In the genomic region with DNA sequence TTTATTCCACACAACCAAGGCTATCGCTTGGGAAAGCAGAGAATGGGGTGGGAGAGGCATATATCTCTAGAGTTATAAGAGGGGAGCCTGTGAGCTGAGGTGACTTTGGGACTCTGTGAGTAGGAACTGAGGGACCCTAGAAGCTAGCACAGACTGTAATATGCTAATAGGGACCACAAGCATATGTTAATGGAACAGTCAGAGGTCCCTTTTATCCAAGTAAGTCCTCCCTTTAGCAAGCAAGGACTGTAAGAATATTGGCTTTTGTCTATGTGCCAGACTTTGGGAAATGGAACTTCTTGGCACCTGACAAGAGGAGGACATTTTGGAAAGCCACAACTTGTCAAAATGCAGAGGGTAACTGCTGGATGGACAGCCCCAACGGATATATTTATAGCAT, we compare ENCODE assay signal across 28 mouse cellular contexts. TPM values are rescaled to one million over a fixed set of nuclear protein-coding genes. Genes with fewer than 3 reads are reported as not detected.
DNase-seq lines count a peak whose midpoint lies in the region; ATAC-seq and TF ChIP-seq lines count a peak whose summit lies in the region.
"Had no signal": no experiment of that assay in that cellular context is flagged by ENCODE, and none has a peak within 500 bp of the region (broad histone marks: within the 10 kb centered on the region; RNA-seq: fewer than 3 reads in every experiment).

No protein-coding gene starts in this region.

- no peaks in the 10 kb centered on the region for H3K27me3 ChIP-seq in intestine, embryonic 15.5 days (replicated peaks)
- no peaks in the 10 kb centered on the region for H3K27me3 ChIP-seq in intestine, postnatal 0 days (replicated peaks; ENCODE audit: control insufficient read depth, insufficient read depth, low read length)
- H3K27me3 ChIP-seq in stomach, embryonic 14.5 days (ENCODE audit: control insufficient read depth, insufficient read depth, low read length) = no peaks in the 10 kb centered on the region
- no peaks in the 10 kb centered on the region for H3K27me3 ChIP-seq in stomach, postnatal 0 days (ENCODE audit: control insufficient read depth, insufficient read depth, low read length)
- no peaks in the 10 kb centered on the region for H3K27me3 ChIP-seq in embryonic facial prominence, embryonic 14.5 days (replicated peaks; ENCODE audit: control insufficient read depth, insufficient read depth, low read length)
- no peaks in the 10 kb centered on the region for H3K27me3 ChIP-seq in midbrain, postnatal 0 days (ENCODE audit: insufficient read depth, low read length)

- no peak overlapping the region for H3K9ac ChIP-seq in intestine, embryonic 15.5 days
- H3K9ac ChIP-seq in intestine, postnatal 0 days (ENCODE audit: low read depth, low read length) = no peak overlapping the region
- no peak overlapping the region for H3K9ac ChIP-seq in stomach, embryonic 14.5 days (replicated peaks; ENCODE audit: low read depth, low read length)
- H3K9ac ChIP-seq in stomach, postnatal 0 days (ENCODE audit: low read length) = no peak overlapping the region
- H3K9ac ChIP-seq in embryonic facial prominence, embryonic 14.5 days (ENCODE audit: low read depth, low read length) = no peak overlapping the region
- H3K9ac ChIP-seq in midbrain, postnatal 0 days (replicated peaks; ENCODE audit: low read length, poor library complexity, severe bottlenecking) = no peak overlapping the region
- H3K9ac ChIP-seq: forebrain, embryonic 13.5 days; heart, embryonic 15.5 days; midbrain, embryonic 12.5 days had no signal

- WGBS in intestine, embryonic 15.5 days = 43% methylated on average over 2 of the region's 2 CpGs
- WGBS in intestine, postnatal 0 days = 59% methylated on average over 2 of the region's 2 CpGs
- 25% methylated on average over 2 of the region's 2 CpGs for WGBS in stomach, embryonic 14.5 days
- 43% methylated on average over 2 of the region's 2 CpGs for WGBS in stomach, postnatal 0 days
- WGBS in embryonic facial prominence, embryonic 14.5 days = 20% methylated on average over 2 of the region's 2 CpGs
- WGBS in midbrain, postnatal 0 days = 19% methylated on average over 2 of the region's 2 CpGs

- no peak for TF ChIP-seq EP300 in stomach, postnatal 0 days (optimal IDR thresholded peaks at IDR 0.05)

- H3K9me3 ChIP-seq in intestine, embryonic 15.5 days = no peaks in the 10 kb centered on the region
- H3K9me3 ChIP-seq in intestine, postnatal 0 days (ENCODE audit: control insufficient read depth) = no peaks in the 10 kb centered on the region
- H3K9me3 ChIP-seq in stomach, embryonic 14.5 days (ENCODE audit: control insufficient read depth, low read depth, low read length) = no peaks in the 10 kb centered on the region
- H3K9me3 ChIP-seq in stomach, postnatal 0 days (ENCODE audit: control insufficient read depth, low read length) = no peaks in the 10 kb centered on the region
- no peaks in the 10 kb centered on the region for H3K9me3 ChIP-seq in embryonic facial prominence, embryonic 14.5 days (ENCODE audit: control insufficient read depth, low read length)
- H3K9me3 ChIP-seq in midbrain, postnatal 0 days (ENCODE audit: low read length) = no peaks in the 10 kb centered on the region
- H3K9me3 ChIP-seq: forebrain, embryonic 13.5 days; heart, embryonic 15.5 days; midbrain, embryonic 12.5 days; neural tube, embryonic 13.5 days had no signal

- no peak for TF ChIP-seq CTCF in intestine, postnatal 0 days (IDR thresholded peaks at IDR 0.05; ENCODE audit: low read depth)
- no peak for TF ChIP-seq CTCF in stomach, postnatal 0 days (IDR thresholded peaks at IDR 0.05; ENCODE audit: low read depth)
- TF ChIP-seq CTCF in midbrain, postnatal 0 days (IDR thresholded peaks at IDR 0.05) = no peak

- ATAC-seq in intestine, embryonic 15.5 days = no peak
- no peak for ATAC-seq in intestine, postnatal 0 days
- ATAC-seq in stomach, embryonic 14.5 days (ENCODE audit: insufficient number of reproducible peaks, insufficient read depth, low FRiP score, low read depth) = no peak
- ATAC-seq in stomach, postnatal 0 days (ENCODE audit: low FRiP score, low TSS enrichment) = no peak
- ATAC-seq in embryonic facial prominence, embryonic 14.5 days (ENCODE audit: low read depth) = no peak
- no peak for ATAC-seq in midbrain, postnatal 0 days (ENCODE audit: low FRiP score)
- ATAC-seq: forebrain, embryonic 13.5 days had no signal

- peaks cover 33% of the 10 kb centered on the region for H3K4me1 ChIP-seq in intestine, embryonic 15.5 days (replicated peaks)
- H3K4me1 ChIP-seq in intestine, postnatal 0 days (replicated peaks; ENCODE audit: control insufficient read depth, insufficient read depth, low read length) = peaks cover 14% of the 10 kb centered on the region
- H3K4me1 ChIP-seq in stomach, embryonic 14.5 days (ENCODE audit: control insufficient read depth, insufficient read depth, low read length) = peaks cover 15% of the 10 kb centered on the region; the same call in 1 of the 2 replicates
- H3K4me1 ChIP-seq in stomach, postnatal 0 days (replicated peaks; ENCODE audit: control insufficient read depth, insufficient read depth) = peaks cover 5% of the 10 kb centered on the region
- H3K4me1 ChIP-seq in embryonic facial prominence, embryonic 14.5 days (ENCODE audit: control insufficient read depth, insufficient read depth, low read length) = peaks cover 19% of the 10 kb centered on the region
- H3K4me1 ChIP-seq in midbrain, postnatal 0 days (ENCODE audit: insufficient read depth, low read length) = no peaks in the 10 kb centered on the region; the same call in 1 of the 2 replicates

- DNase-seq in stomach, postnatal 0 days (ENCODE audit: low spot score) = no peak
- DNase-seq in embryonic facial prominence, embryonic 14.5 days (ENCODE audit: low spot score) = no peak
- no peak for DNase-seq in cerebellum, adult 9-10 months
- no peak for DNase-seq in cerebellum, adult 18-20 months
- DNase-seq in midbrain, postnatal 0 days (ENCODE audit: low spot score) = no peak
- DNase-seq: adrenal gland, postnatal 36 days; cerebellum, adult 11-12 months; cerebellum, postnatal 36 days; gastrocnemius, postnatal 25 days; heart, adult 2 months; layer of hippocampus, postnatal 36 days; lung, adult 2 months had no signal

- no peak overlapping the region for H3K4me3 ChIP-seq in intestine, embryonic 15.5 days (replicated peaks)
- H3K4me3 ChIP-seq in intestine, postnatal 0 days (ENCODE audit: low read depth, low read length) = no peak overlapping the region
- no peak overlapping the region for H3K4me3 ChIP-seq in stomach, embryonic 14.5 days (ENCODE audit: low read depth, low read length)
- no peak overlapping the region for H3K4me3 ChIP-seq in stomach, postnatal 0 days (ENCODE audit: low read depth, low read length)
- H3K4me3 ChIP-seq in embryonic facial prominence, embryonic 14.5 days (ENCODE audit: low read depth, low read length) = no peak overlapping the region
- H3K4me3 ChIP-seq in midbrain, postnatal 0 days (ENCODE audit: low read depth, low read length) = no peak overlapping the region
- H3K4me3 ChIP-seq: erythroblast, embryonic 14.5 days; forebrain, embryonic 13.5 days; heart, adult 2 months; heart, embryonic 15.5 days; layer of hippocampus, adult 2 months; midbrain, embryonic 12.5 days; neural tube, embryonic 13.5 days had no signal

- H3K36me3 ChIP-seq in intestine, embryonic 15.5 days = no peaks in the 10 kb centered on the region
- no peaks in the 10 kb centered on the region for H3K36me3 ChIP-seq in intestine, postnatal 0 days (ENCODE audit: control insufficient read depth, insufficient read depth)
- no peaks in the 10 kb centered on the region for H3K36me3 ChIP-seq in stomach, embryonic 14.5 days (ENCODE audit: control insufficient read depth, insufficient read depth, low read length)
- H3K36me3 ChIP-seq in stomach, postnatal 0 days (ENCODE audit: control insufficient read depth, insufficient read depth, low read length) = no peaks in the 10 kb centered on the region
- H3K36me3 ChIP-seq in embryonic facial prominence, embryonic 14.5 days (ENCODE audit: control insufficient read depth, insufficient read depth, low read length) = no peaks in the 10 kb centered on the region
- no peaks in the 10 kb centered on the region for H3K36me3 ChIP-seq in midbrain, postnatal 0 days (ENCODE audit: insufficient read depth, low read length)
- H3K36me3 ChIP-seq: heart, embryonic 15.5 days; midbrain, embryonic 12.5 days; neural tube, embryonic 13.5 days had no signal

- H3K4me2 ChIP-seq in intestine, embryonic 15.5 days (replicated peaks) = no peak overlapping the region
- no peak overlapping the region for H3K4me2 ChIP-seq in intestine, postnatal 0 days (replicated peaks; ENCODE audit: low read depth)
- 0 out of 2 replicates have a peak overlapping the region, but pooled peaks have one; percentile 38 for H3K4me2 ChIP-seq in stomach, embryonic 14.5 days (replicated peaks; ENCODE audit: low read depth, low read length)
- H3K4me2 ChIP-seq in stomach, postnatal 0 days (replicated peaks; ENCODE audit: low read depth) = no peak overlapping the region
- 0 out of 2 replicates have a peak overlapping the region, but pooled peaks have one; percentile 43 for H3K4me2 ChIP-seq in embryonic facial prominence, embryonic 14.5 days (ENCODE audit: low read depth, low read length)
- H3K4me2 ChIP-seq in midbrain, postnatal 0 days (ENCODE audit: low read depth, low read length, poor library complexity, severe bottlenecking) = no peak overlapping the region
- H3K4me2 ChIP-seq: forebrain, embryonic 13.5 days; liver, embryonic 11.5 days; midbrain, embryonic 12.5 days had no signal

- H3K27ac ChIP-seq in intestine, embryonic 15.5 days = peak overlapping the region; percentile 42; the same call in 1 of the 2 replicates
- H3K27ac ChIP-seq in intestine, postnatal 0 days (ENCODE audit: low read depth, low read length) = no peak overlapping the region
- H3K27ac ChIP-seq in stomach, embryonic 14.5 days (ENCODE audit: low read length) = peak overlapping the region; percentile 77; the same call in 1 of the 2 replicates
- H3K27ac ChIP-seq in stomach, postnatal 0 days (replicated peaks) = no peak overlapping the region; the same call in 1 of the 2 replicates
- 0 out of 2 replicates have a peak overlapping the region, but pooled peaks have one; percentile 85 for H3K27ac ChIP-seq in embryonic facial prominence, embryonic 14.5 days (replicated peaks; ENCODE audit: low read depth, low read length)
- H3K27ac ChIP-seq in midbrain, postnatal 0 days (ENCODE audit: low read depth, low read length) = no peak overlapping the region
- H3K27ac ChIP-seq: forebrain, embryonic 13.5 days; heart, adult 2 months; heart, embryonic 15.5 days; kidney, postnatal 0 days; layer of hippocampus, adult 2 months; midbrain, embryonic 12.5 days had no signal

RNA-seq across cellular contexts. Expression of a gene that starts 2.3 kb away (rescaled TPM):
- polyA plus RNA-seq in intestine, embryonic 15.5 days (2015; fragmentation: Nextera tagmentation; extraction: Ambion mirVana) = 21.6 and 21.9 TPM in 2 replicates
- polyA plus RNA-seq in intestine, postnatal 0 days (2015; fragmentation: Nextera tagmentation; extraction: Ambion mirVana) = 18.9 and 19.4 TPM in 2 replicates
- polyA plus RNA-seq in stomach, embryonic 14.5 days (2014; fragmentation: Nextera tagmentation; extraction: Ambion mirVana) = 28.7 and 31.0 TPM in 2 replicates
- 10.1 and 12.3 TPM in 2 replicates for polyA plus RNA-seq in stomach, postnatal 0 days (2015; fragmentation: Nextera tagmentation; extraction: Ambion mirVana)
- 22.7 and 25.5 TPM in 2 replicates for polyA plus RNA-seq in embryonic facial prominence, embryonic 14.5 days (2014; fragmentation: Nextera tagmentation; extraction: Ambion mirVana)
- total RNA-seq in midbrain, postnatal 0 days (2014; rRNA removed) = 7.8 and 10.5 TPM in 2 replicates
- polyA plus RNA-seq in midbrain, postnatal 0 days (2015; fragmentation: Nextera tagmentation; extraction: Ambion mirVana) = 4.3 and 4.4 TPM in 2 replicates

RNA-seq across cellular contexts. Expression of a gene that starts 11.2 kb away (rescaled TPM):
- 2.4 and 3.4 TPM in 2 replicates for polyA plus RNA-seq in intestine, embryonic 15.5 days (2015; fragmentation: Nextera tagmentation; extraction: Ambion mirVana)
- polyA plus RNA-seq in intestine, postnatal 0 days (2015; fragmentation: Nextera tagmentation; extraction: Ambion mirVana) = 0.34 and 0.75 TPM in 2 replicates
- polyA plus RNA-seq in stomach, embryonic 14.5 days (2014; fragmentation: Nextera tagmentation; extraction: Ambion mirVana) = 2.0 and 2.6 TPM in 2 replicates
- 0.58 and 0.82 TPM in 2 replicates for polyA plus RNA-seq in stomach, postnatal 0 days (2015; fragmentation: Nextera tagmentation; extraction: Ambion mirVana)
- 108 and 179 TPM in 2 replicates for polyA plus RNA-seq in embryonic facial prominence, embryonic 14.5 days (2014; fragmentation: Nextera tagmentation; extraction: Ambion mirVana)
- total RNA-seq in midbrain, postnatal 0 days (2014; rRNA removed) = 0.99 TPM in 1 of 2 replicates, not detected in the other
- 0.63 TPM in 1 of 2 replicates, not detected in the other for polyA plus RNA-seq in midbrain, postnatal 0 days (2015; fragmentation: Nextera tagmentation; extraction: Ambion mirVana)
- total RNA-seq: hematopoietic stem cell, adult 5-6 weeks; layer of hippocampus, adult 2 months; layer of hippocampus, postnatal 36 days; left cerebral cortex, postnatal 14 days had no signal
- polyA plus RNA-seq: erythroblast, embryonic 14.5 days; frontal cortex, adult 2 months had no signal

RNA-seq across cellular contexts. Expression of a gene that starts 16.8 kb away (rescaled TPM):
- 0.69 TPM in 1 of 2 replicates, not detected in the other for polyA plus RNA-seq in intestine, embryonic 15.5 days (2015; fragmentation: Nextera tagmentation; extraction: Ambion mirVana)
- polyA plus RNA-seq in intestine, postnatal 0 days (2015; fragmentation: Nextera tagmentation; extraction: Ambion mirVana) = 0.38 TPM in 1 of 2 replicates, not detected in the other
- polyA plus RNA-seq in stomach, embryonic 14.5 days (2014; fragmentation: Nextera tagmentation; extraction: Ambion mirVana) = not detected in 2 replicates
- polyA plus RNA-seq in stomach, postnatal 0 days (2015; fragmentation: Nextera tagmentation; extraction: Ambion mirVana) = 0.32 and 0.71 TPM in 2 replicates
- 0.89 TPM in 1 of 2 replicates, not detected in the other for polyA plus RNA-seq in embryonic facial prominence, embryonic 14.5 days (2014; fragmentation: Nextera tagmentation; extraction: Ambion mirVana)
- total RNA-seq in midbrain, postnatal 0 days (2014; rRNA removed) = not detected in 2 replicates
- 0.81 TPM in 1 of 2 replicates, not detected in the other for polyA plus RNA-seq in midbrain, postnatal 0 days (2015; fragmentation: Nextera tagmentation; extraction: Ambion mirVana)
- total RNA-seq: adrenal gland, postnatal 36 days; gastrocnemius, postnatal 25 days; heart, adult 2 months; hematopoietic stem cell, adult 5-6 weeks; layer of hippocampus, adult 2 months; layer of hippocampus, postnatal 36 days; left cerebral cortex, postnatal 14 days had no signal
- polyA plus RNA-seq: erythroblast, embryonic 14.5 days; forebrain, embryonic 13.5 days; frontal cortex, adult 2 months; heart, adult 2 months; heart, embryonic 15.5 days; hindbrain, embryonic 16.5 days; liver, embryonic 11.5 days; lung, adult 2 months; midbrain, embryonic 12.5 days; neural tube, embryonic 13.5 days; thymus, postnatal 0 days had no signal

RNA-seq across cellular contexts. Expression of a gene that starts 16.9 kb away (rescaled TPM):
- 1,251 and 1,347 TPM in 2 replicates for polyA plus RNA-seq in intestine, embryonic 15.5 days (2015; fragmentation: Nextera tagmentation; extraction: Ambion mirVana)
- polyA plus RNA-seq in intestine, postnatal 0 days (2015; fragmentation: Nextera tagmentation; extraction: Ambion mirVana) = 686 and 738 TPM in 2 replicates
- polyA plus RNA-seq in stomach, embryonic 14.5 days (2014; fragmentation: Nextera tagmentation; extraction: Ambion mirVana) = 1,395 and 1,501 TPM in 2 replicates
- polyA plus RNA-seq in stomach, postnatal 0 days (2015; fragmentation: Nextera tagmentation; extraction: Ambion mirVana) = 932 and 1,048 TPM in 2 replicates
- polyA plus RNA-seq in embryonic facial prominence, embryonic 14.5 days (2014; fragmentation: Nextera tagmentation; extraction: Ambion mirVana) = 1,406 and 1,438 TPM in 2 replicates
- total RNA-seq in midbrain, postnatal 0 days (2014; rRNA removed) = 66.6 and 79.1 TPM in 2 replicates
- polyA plus RNA-seq in midbrain, postnatal 0 days (2015; fragmentation: Nextera tagmentation; extraction: Ambion mirVana) = 200 and 218 TPM in 2 replicates

RNA-seq across cellular contexts. Expression of a gene that starts 18.2 kb away (rescaled TPM):
- 42.9 and 46.8 TPM in 2 replicates for polyA plus RNA-seq in intestine, embryonic 15.5 days (2015; fragmentation: Nextera tagmentation; extraction: Ambion mirVana)
- polyA plus RNA-seq in intestine, postnatal 0 days (2015; fragmentation: Nextera tagmentation; extraction: Ambion mirVana) = 52.8 and 53.0 TPM in 2 replicates
- polyA plus RNA-seq in stomach, embryonic 14.5 days (2014; fragmentation: Nextera tagmentation; extraction: Ambion mirVana) = 1.2 and 2.2 TPM in 2 replicates
- 1.6 and 1.7 TPM in 2 replicates for polyA plus RNA-seq in stomach, postnatal 0 days (2015; fragmentation: Nextera tagmentation; extraction: Ambion mirVana)
- polyA plus RNA-seq in embryonic facial prominence, embryonic 14.5 days (2014; fragmentation: Nextera tagmentation; extraction: Ambion mirVana) = 0.19 and 0.42 TPM in 2 replicates
- 0.24 and 0.82 TPM in 2 replicates for total RNA-seq in midbrain, postnatal 0 days (2014; rRNA removed)
- polyA plus RNA-seq in midbrain, postnatal 0 days (2015; fragmentation: Nextera tagmentation; extraction: Ambion mirVana) = 0.90 and 0.99 TPM in 2 replicates
- total RNA-seq: gastrocnemius, postnatal 25 days had no signal
- polyA plus RNA-seq: erythroblast, embryonic 14.5 days had no signal

Comparison
In these comparisons a context has a peak if more than half of its experiments do, and no peak if none do; other contexts are left out.
1. H3K27ac ChIP-seq: peak in intestine, embryonic 15.5 days (single experiment), stomach, embryonic 14.5 days (single experiment) and embryonic facial prominence, embryonic 14.5 days (single experiment); none in intestine, postnatal 0 days (single experiment), stomach, postnatal 0 days (single experiment) and midbrain, postnatal 0 days (single experiment).
2. H3K4me2 ChIP-seq: peak in stomach, embryonic 14.5 days (single experiment) and embryonic facial prominence, embryonic 14.5 days (single experiment); none in intestine, embryonic 15.5 days (single experiment), intestine, postnatal 0 days (single experiment), stomach, postnatal 0 days (single experiment) and midbrain, postnatal 0 days (single experiment).
3. RNA of a gene that starts 11.2 kb away (polyA plus RNA-seq): 108 to 179 TPM in embryonic facial prominence, embryonic 14.5 days; 2.0 to 2.6 TPM in stomach, embryonic 14.5 days, 2.4 to 3.4 TPM in intestine, embryonic 15.5 days, 0.58 to 0.82 TPM in stomach, postnatal 0 days, 0.63 TPM in midbrain, postnatal 0 days and 0.34 to 0.75 TPM in intestine, postnatal 0 days; every median in the first group is over 10 times any median in the second.